Mouse (Mus musculus) adrenal gland, postnatal 14 days (tissue): ENCODE measurements around the gene Gdpd5. TPM values are rescaled to one million over a fixed set of nuclear protein-coding genes. Genes with fewer than 3 reads are reported as not detected.
"Not testable (repeated sequence)": the region's sequence is repeated elsewhere in the genome, so short reads cannot be mapped to it uniquely, and the experiment has no call there.

ENCODE experiments used
- DNase-seq: peaks from one replicate; pipeline ENCODE4 v3.0.0; 2021; ENCODE audit warnings: mixed read lengths
- total RNA-seq: library from RNA; stranded (reverse); gene quantifications from 2 replicates; pipeline ENCODE4 v1.2.3, GENCODE M21; 2021

Gene Gdpd5
- total RNA-seq, 1 experiment from 2014 or later = 11.0 TPM

DNA sequence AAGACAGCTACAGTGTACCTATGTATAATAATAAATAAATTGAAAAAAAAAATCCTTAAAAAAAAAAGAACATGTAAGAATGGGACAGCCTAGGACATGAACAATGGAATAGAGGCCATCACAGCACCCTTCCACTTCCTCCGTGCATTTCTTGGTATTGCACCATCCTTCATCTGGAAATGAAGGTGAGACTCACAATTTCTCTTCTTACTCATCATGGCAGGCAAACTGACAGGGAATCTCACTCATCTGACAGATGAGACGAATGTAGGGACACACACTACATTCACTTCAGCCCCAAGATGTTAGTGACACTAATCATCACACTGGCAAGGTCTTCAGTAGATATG, 94.3 kb downstream of the Gdpd5 start:
- DNase-seq = no peak

DNA sequence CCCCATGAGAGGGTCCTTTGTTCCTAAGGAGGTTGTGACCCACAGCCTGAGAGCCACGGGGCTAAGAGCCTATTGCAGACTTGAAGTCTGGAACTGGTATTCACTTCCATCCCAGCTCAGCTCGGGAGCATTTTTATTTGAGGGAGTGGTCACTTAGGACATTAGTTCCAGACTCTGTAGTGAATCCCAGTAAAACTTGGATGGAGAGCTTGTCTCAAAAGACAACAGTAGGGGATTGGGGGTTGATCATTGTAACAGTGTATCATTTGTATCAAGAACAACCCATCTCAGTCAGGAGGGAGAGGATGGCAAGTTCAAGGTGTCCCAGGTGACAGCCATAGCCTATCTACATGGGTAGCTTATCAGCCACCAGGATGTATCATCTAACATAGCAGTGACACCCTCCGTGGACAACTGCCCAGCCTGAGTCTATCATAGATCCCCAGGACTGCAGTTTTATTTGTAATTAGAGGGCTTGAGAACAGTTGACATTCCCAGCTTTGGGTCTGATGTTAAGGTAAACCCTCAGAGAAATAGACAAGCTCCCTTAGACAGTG, 95.4 kb downstream of the Gdpd5 start:
- DNase-seq = no peak

GRCm38 (mm10) chr7:99477235-99477634, 96.0 kb downstream of the Gdpd5 start:
- no peak for DNase-seq

DNA sequence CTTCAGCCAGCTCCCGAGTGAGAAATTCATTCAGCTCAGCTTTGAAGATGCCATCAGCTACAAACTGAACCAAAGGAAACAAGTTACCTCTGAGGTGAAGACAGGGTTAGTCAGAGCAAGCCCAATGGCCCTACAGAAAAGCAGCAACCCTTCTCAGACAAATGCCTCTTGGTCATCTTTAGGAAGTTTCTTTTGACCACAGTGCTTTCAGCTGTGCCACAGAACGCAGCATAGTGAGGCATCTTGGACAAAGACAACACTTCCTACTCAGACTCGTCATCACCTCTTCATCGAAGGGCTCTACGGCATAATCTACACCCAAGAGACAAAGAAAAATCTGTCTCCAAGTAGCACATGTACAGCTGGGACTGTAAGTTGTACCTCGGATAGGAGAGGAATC, 101.4 kb downstream of the Gdpd5 start:
- DNase-seq = no peak

DNA sequence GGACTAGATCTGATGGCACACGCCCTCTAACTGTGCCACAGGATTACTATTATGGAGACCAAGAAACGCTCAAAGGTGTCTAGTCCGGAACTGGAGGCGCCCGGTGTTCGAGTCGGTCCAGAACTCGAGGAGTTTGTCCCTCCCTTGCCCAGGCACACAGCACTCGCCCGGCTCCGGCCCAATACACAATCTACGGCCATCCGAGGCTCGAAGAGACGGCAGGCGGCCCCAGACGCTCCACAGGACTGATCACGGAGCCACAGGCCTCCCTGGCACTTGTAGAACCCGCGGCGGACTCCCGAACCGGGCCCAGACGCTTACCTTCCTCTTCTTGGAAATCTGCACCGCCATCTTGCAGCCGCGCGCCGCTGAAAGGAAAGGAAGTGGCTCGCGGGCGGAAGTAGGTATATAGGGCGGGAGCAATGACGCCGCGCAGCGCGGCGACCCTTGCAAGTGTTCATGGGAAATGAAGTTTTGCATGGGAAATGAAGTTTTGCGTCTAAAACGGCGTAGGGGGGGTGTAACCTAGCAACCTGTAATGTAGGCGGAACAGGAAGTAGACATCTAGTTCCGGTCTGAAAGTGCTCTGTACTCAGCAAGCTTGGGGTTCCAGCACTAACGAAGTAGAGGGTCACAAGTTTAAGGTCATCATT, 102.2 kb downstream of the Gdpd5 start, which contains the start of gene Rps3:
Gene Rps3, minus strand, starts transcription at position 468 of the 653 bp plus-strand sequence.
- peak; percentile 95 for DNase-seq

GRCm38 (mm10) chr7:99483924-99484319, 102.7 kb downstream of the Gdpd5 start:
- DNase-seq = no peak

DNA sequence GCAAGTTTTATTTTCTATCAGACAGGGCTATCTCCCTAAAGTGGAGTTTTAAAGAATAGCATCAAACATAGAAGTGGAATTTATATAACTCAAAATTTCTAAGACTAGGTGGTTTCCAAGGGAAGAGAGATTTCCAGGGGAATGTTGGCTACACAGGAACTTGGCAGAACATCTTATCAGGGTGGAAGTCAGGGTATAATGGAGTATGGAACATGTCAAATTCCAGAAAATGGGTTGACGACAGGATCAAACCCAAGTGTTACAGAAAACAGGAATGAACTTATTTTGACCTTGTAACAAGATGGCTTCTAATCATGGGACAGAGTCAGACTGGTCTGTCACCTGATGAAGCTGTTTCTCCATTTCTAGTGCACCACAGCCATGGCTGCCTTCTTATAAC, 103.5 kb downstream of the Gdpd5 start:
- DNase-seq = no peak

DNA sequence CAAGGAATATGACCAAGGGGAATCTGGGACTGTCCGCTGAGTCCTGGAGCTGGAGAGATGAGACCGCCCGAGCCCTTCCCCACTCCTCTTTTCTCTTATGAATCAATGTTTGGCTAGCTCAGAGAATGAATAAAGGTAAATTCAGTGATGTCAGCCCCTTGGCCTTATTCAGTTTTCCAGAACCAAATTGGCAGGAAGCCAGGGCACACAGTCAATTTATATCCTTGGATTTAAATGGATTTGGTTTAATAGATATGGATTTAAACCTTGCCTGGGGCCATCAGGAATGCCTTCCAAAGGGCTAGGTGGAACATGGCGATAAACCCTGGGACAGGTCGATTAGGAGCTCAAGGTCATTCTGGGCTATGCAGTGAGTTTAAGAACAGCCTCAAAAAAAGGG, 108.5 kb downstream of the Gdpd5 start:
- no peak for DNase-seq

DNA sequence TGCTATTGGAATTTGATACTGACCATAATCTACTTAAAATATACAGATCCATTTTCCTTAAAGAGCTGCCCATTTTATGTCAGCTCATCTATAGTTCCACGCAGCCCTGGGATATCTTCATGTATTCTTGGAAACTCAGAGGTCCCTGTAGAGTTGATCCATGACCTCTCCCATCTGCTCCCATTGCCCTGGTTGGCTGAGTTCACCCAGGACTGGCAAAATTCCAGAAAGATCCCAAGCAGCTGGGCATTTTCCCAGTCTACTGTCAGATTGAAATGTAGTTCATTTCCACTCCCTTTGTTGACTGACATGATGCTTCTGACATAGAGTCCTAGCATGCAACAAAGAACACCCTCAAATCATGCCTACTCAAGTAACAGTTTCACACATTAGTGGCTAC, 117.9 kb downstream of the Gdpd5 start:
- no peak for DNase-seq

DNA sequence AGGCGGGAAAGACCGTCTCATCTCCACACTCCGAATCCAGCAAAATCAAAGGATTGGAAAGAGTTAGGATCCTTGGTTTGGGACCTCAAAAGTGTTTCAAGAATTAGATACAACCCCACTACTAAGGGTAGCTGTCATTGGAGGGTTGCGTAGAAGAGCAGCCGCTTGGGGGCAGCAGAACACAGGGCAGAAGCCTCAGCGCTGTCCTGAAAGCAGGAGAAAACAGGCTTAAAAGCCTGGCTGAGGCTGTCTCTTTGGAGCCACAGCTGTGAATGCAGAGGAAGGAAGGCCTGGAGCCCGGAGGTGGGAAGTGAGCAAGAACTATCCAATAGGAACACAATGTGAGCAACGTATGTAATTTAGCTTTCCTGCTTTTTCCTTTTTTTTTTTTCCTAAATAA, 119.0 kb downstream of the Gdpd5 start:
- DNase-seq = peak; percentile 85

DNA sequence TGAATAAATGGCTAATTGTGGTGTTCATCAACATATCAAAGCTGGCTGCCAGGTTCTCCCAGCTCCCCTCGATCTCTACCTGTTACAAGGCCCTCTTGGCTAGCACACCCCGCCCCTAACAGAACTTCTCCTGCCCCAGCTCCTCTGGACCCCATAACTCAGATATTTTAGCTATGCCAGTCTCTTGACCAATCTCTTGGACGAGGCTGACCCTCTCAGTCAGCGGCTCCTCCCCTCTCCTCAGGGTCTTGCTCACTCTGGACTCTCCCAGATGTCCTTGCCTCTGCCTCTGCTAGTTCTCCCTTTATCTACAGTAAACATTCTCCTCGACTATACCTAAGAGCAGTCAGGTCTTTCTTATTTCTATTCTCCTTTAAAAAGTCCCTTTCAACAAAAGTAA, 119.4 kb downstream of the Gdpd5 start:
- no peak for DNase-seq

GRCm38 (mm10) chr7:99501148-99501547, 119.9 kb downstream of the Gdpd5 start:
- DNase-seq = no peak

GRCm38 (mm10) chr7:99504556-99504955, 123.3 kb downstream of the Gdpd5 start:
- DNase-seq = no peak

- DNase-seq = not testable (repeated sequence)
Measured at GRCm38 (mm10) chr7:99508187-99508586, 127.0 kb downstream of the Gdpd5 start.

- DNase-seq = peak; percentile 52
Measured at GRCm38 (mm10) chr7:99510087-99510501, 128.9 kb downstream of the Gdpd5 start.

Other genes starting within 250 kb of the Gdpd5 start
- gene Uvrag, start 240.3 kb upstream of the Gdpd5 start, total RNA-seq = 33.7 and 42.3 TPM in 2 replicates
- gene Dgat2, start 198.7 kb upstream of the Gdpd5 start, total RNA-seq = 831 and 917 TPM in 2 replicates
- 0.41 TPM in 1 of 2 replicates, not detected in the other for gene Mogat2, start 142.8 kb upstream of the Gdpd5 start, total RNA-seq
- gene Map6, start 114.0 kb upstream of the Gdpd5 start, total RNA-seq = 7.0 and 11.9 TPM in 2 replicates
- gene Serpinh1, start 28.2 kb upstream of the Gdpd5 start, total RNA-seq = 291 and 364 TPM in 2 replicates
- 1.3 TPM in 2 replicates for gene Klhl35, start 84.6 kb downstream of the Gdpd5 start, total RNA-seq
- gene Rps3, start 102.3 kb downstream of the Gdpd5 start, total RNA-seq = 563 and 690 TPM in 2 replicates
- gene Arrb1, start 154.1 kb downstream of the Gdpd5 start, total RNA-seq = 48.9 and 57.9 TPM in 2 replicates
- gene Tpbgl, start 245.7 kb downstream of the Gdpd5 start, total RNA-seq = 14.7 and 16.5 TPM in 2 replicates